ENCODE assay signal across 8 mouse cellular contexts in genomic region chr9:106890496-106891240, GRCm38 (mm10). TPM values are rescaled to one million over a fixed set of nuclear protein-coding genes. Genes with fewer than 3 reads are reported as not detected.
DNase-seq lines count a peak whose midpoint lies in the region; ATAC-seq lines count a peak whose summit lies in the region.

No protein-coding gene starts in this region.

- no peak overlapping the region for H3K27ac ChIP-seq in neural tube, embryonic 11.5 days (ENCODE audit: low read depth, low read length)
- H3K27ac ChIP-seq in forebrain, embryonic 10.5 days: peak overlapping the region; percentile 95
- H3K27ac ChIP-seq in midbrain, embryonic 14.5 days (replicated peaks; ENCODE audit: low read depth, low read length): no peak overlapping the region

- peaks cover 15% of the 10 kb centered on the region for H3K4me1 ChIP-seq in neural tube, embryonic 11.5 days (ENCODE audit: control insufficient read depth, insufficient read depth, low read length)
- peaks cover 58% of the 10 kb centered on the region for H3K4me1 ChIP-seq in forebrain, embryonic 10.5 days
- peaks cover 22% of the 10 kb centered on the region for H3K4me1 ChIP-seq in midbrain, embryonic 14.5 days (ENCODE audit: control insufficient read depth, insufficient read depth, low read length)

- no peak for DNase-seq in neural tube, embryonic 11.5 days (ENCODE audit: low spot score)
- no peak for DNase-seq in neural tube, embryonic 10.5 days (ENCODE audit: extremely low spot score, low spot score)
- DNase-seq in forebrain, embryonic 10.5 days (ENCODE audit: extremely low spot score, low spot score): no peak
- peak; percentile 36 for DNase-seq in kidney, adult 18-20 months
- no peak for DNase-seq in midbrain, embryonic 14.5 days
- DNase-seq in gastrocnemius, postnatal 36 days: no peak
- no peak for DNase-seq in layer of hippocampus, postnatal 10 days (ENCODE audit: low spot score in 2 of 2)
- DNase-seq in right cerebral cortex, postnatal 25 days: no peak

- 71% methylated on average over 8 of the region's 8 CpGs for WGBS in neural tube, embryonic 11.5 days
- WGBS in forebrain, embryonic 10.5 days: 69% methylated on average over 8 of the region's 8 CpGs
- 69% methylated on average over 8 of the region's 8 CpGs for WGBS in midbrain, embryonic 14.5 days

- no peak for ATAC-seq in neural tube, embryonic 11.5 days (ENCODE audit: insufficient read depth, low FRiP score, low TSS enrichment)
- no peak for ATAC-seq in midbrain, embryonic 14.5 days (ENCODE audit: low FRiP score, low TSS enrichment)

- H3K9me3 ChIP-seq in neural tube, embryonic 11.5 days (ENCODE audit: control insufficient read depth, low read length): no peaks in the 10 kb centered on the region
- no peaks in the 10 kb centered on the region for H3K9me3 ChIP-seq in forebrain, embryonic 10.5 days
- no peaks in the 10 kb centered on the region for H3K9me3 ChIP-seq in midbrain, embryonic 14.5 days (ENCODE audit: control insufficient read depth, low read length)

- intact Hi-C loops in gastrocnemius, postnatal 36 days (cut with DNase I): no loop called here

- peak overlapping the region; percentile 97 for H3K9ac ChIP-seq in neural tube, embryonic 11.5 days (ENCODE audit: low read length)
- peak overlapping the region; percentile 87 for H3K9ac ChIP-seq in midbrain, embryonic 14.5 days (replicated peaks; ENCODE audit: low read length)

- H3K4me3 ChIP-seq in neural tube, embryonic 11.5 days (ENCODE audit: low read depth, low read length): peak overlapping the region; percentile 92
- H3K4me3 ChIP-seq in forebrain, embryonic 10.5 days: peak overlapping the region; percentile 86
- peak overlapping the region; percentile 87 for H3K4me3 ChIP-seq in midbrain, embryonic 14.5 days (replicated peaks; ENCODE audit: low read depth, low read length)

- peak overlapping the region; percentile 64 for H3K4me2 ChIP-seq in neural tube, embryonic 11.5 days (ENCODE audit: low read depth)
- H3K4me2 ChIP-seq in midbrain, embryonic 14.5 days (ENCODE audit: low read length): peak overlapping the region; percentile 64

- peaks cover 13% of the 10 kb centered on the region for H3K36me3 ChIP-seq in neural tube, embryonic 11.5 days (ENCODE audit: control insufficient read depth, insufficient read depth, low read length)
- H3K36me3 ChIP-seq in forebrain, embryonic 10.5 days (replicated peaks): peaks cover 48% of the 10 kb centered on the region
- peaks cover 37% of the 10 kb centered on the region for H3K36me3 ChIP-seq in midbrain, embryonic 14.5 days (ENCODE audit: control insufficient read depth, insufficient read depth, low read length)

- no peaks in the 10 kb centered on the region for H3K27me3 ChIP-seq in neural tube, embryonic 11.5 days (ENCODE audit: control insufficient read depth, insufficient read depth, low read length)
- no peaks in the 10 kb centered on the region for H3K27me3 ChIP-seq in forebrain, embryonic 10.5 days (ENCODE audit: poor library complexity, severe bottlenecking)
- H3K27me3 ChIP-seq in midbrain, embryonic 14.5 days (ENCODE audit: control insufficient read depth, insufficient read depth, low read length): no peaks in the 10 kb centered on the region

RNA-seq across cellular contexts. Expression of gene Manf, which starts 1.1 kb away (rescaled TPM):
- polyA plus RNA-seq in neural tube, embryonic 11.5 days (2014; fragmentation: Nextera tagmentation; extraction: Ambion mirVana): 284 and 297 TPM in 2 replicates
- polyA plus RNA-seq in forebrain, embryonic 10.5 days (2016; fragmentation: Nextera tagmentation; extraction: Ambion mirVana): 249 and 277 TPM in 2 replicates
- 162 TPM in 2 replicates for polyA plus RNA-seq in midbrain, embryonic 14.5 days (2014; fragmentation: Nextera tagmentation; extraction: Ambion mirVana)
- 10 to 100 TPM; 38.1 to 41.5 TPM for total RNA-seq in gastrocnemius, postnatal 36 days (2021)
- 100 to 1,000 TPM; 101 to 116 TPM for total RNA-seq in layer of hippocampus, postnatal 10 days (2021)

RNA-seq across cellular contexts. Expression of gene Rbm15b, which starts 3.4 kb away (rescaled TPM):
- polyA plus RNA-seq in neural tube, embryonic 11.5 days (2014; fragmentation: Nextera tagmentation; extraction: Ambion mirVana): 31.4 and 32.9 TPM in 2 replicates
- 12.3 and 12.9 TPM in 2 replicates for polyA plus RNA-seq in forebrain, embryonic 10.5 days (2016; fragmentation: Nextera tagmentation; extraction: Ambion mirVana)
- polyA plus RNA-seq in midbrain, embryonic 14.5 days (2014; fragmentation: Nextera tagmentation; extraction: Ambion mirVana): 28.7 and 30.1 TPM in 2 replicates
- 1 to 10 TPM; 5.0 to 5.2 TPM for total RNA-seq in gastrocnemius, postnatal 36 days (2021)
- total RNA-seq in layer of hippocampus, postnatal 10 days (2021): 10 to 100 TPM; 58.3 to 61.2 TPM
